Mouse (Mus musculus) CH12.LX (cell line): ENCODE results near the gene Etl4.

ENCODE experiments used
- CTCF ChIP-seq, 2 experiments: IDR thresholded peaks in 1 of 2; conservative IDR thresholded peaks in 1 of 2; 2 replicates each; pipeline ENCODE4 v1.5.1; 2011 to 2012; ENCODE audit warnings: low read depth in 2 of 2, low read length in 2 of 2, improper control_type of control experiment in 1 of 2, inconsistent platforms in 1 of 2, mild to moderate bottlenecking in 1 of 2, moderate library complexity in 1 of 2
- MAFK ChIP-seq: IDR thresholded peaks from 2 replicates; pipeline ENCODE4 v1.6.1; 2011; ENCODE audit warnings: low read length, improper control_type of control experiment; ENCODE audit not compliant: insufficient replicate concordance
- MAX ChIP-seq: IDR thresholded peaks from 2 replicates; pipeline ENCODE4 v1.6.1; 2011; ENCODE audit warnings: low read length, improper control_type of control experiment
- MXI1 ChIP-seq: IDR thresholded peaks from 2 replicates; pipeline ENCODE4 v1.6.1; 2011; ENCODE audit warnings: mild to moderate bottlenecking, low read depth, low read length, improper control_type of control experiment
- POLR2A ChIP-seq: IDR thresholded peaks from 2 replicates; pipeline ENCODE4 v1.6.1; 2011; ENCODE audit warnings: low read depth, mild to moderate bottlenecking, improper control_type of control experiment, low read length
- SMC3 ChIP-seq: IDR thresholded peaks from 2 replicates; pipeline ENCODE4 v1.6.1; 2011; ENCODE audit warnings: low read depth, low read length, improper control_type of control experiment

GRCm38 (mm10) chr2:20596558-20596957, 687.0 kb downstream of the Etl4 start:
- TF ChIP-seq MXI1 (no peak), CTCF (conservative IDR thresholded peaks at IDR 0.05 in 1 of 2, IDR thresholded peaks at IDR 0.05 in 1 of 2; ENCODE audit: low read depth in 2 of 2, low read length in 2 of 2) (no peak), MAFK (no peak), MAX (0 out of 2 replicates have a peak, but pooled peaks have one; percentile 39), POLR2A (no peak), SMC3 (no peak)
